Mouse (Mus musculus): ENCODE measurements around the gene Ly6g. TPM values are rescaled to one million over a fixed set of nuclear protein-coding genes. Genes with fewer than 3 reads are reported as not detected.
"Not testable (repeated sequence)": the region's sequence is repeated elsewhere in the genome, so short reads cannot be mapped to it uniquely, and the experiment has no call there.

The Ly6g gene
- polyA plus RNA-seq (2016; fragmentation: Nextera tagmentation; extraction: Ambion mirVana) = not detected in 2 replicates

GRCm38 (mm10) chr15:75154940-75155339, at the start of gene Ly6g:
Gene Ly6g (plus strand): TSS chr15:75155240.
- Histone ChIP-seq H3K4me2 (no peak within 1 kb of the TSS), H3K9me3 (0 out of 2 replicates have a peak, but pooled peaks cover 5% of the 10 kb centered on the region), H3K27me3 (no peaks in the 10 kb centered on the region), H3K4me1 (replicated peaks) (no peaks in the 10 kb centered on the region), H3K9ac (replicated peaks) (no peak within 1 kb of the TSS), H3K27ac (no peak within 1 kb of the TSS), H3K4me3 (replicated peaks) (no peak within 1 kb of the TSS), H3K36me3 (no peaks in the 10 kb centered on the region)
- 90% methylated on average over 1 of the region's 1 CpGs for WGBS
- no peak for ATAC-seq (ENCODE audit: insufficient number of reproducible peaks, insufficient read depth, low FRiP score, low TSS enrichment, low read depth)

- not testable (repeated sequence) for H3K27ac ChIP-seq; H3K4me3 ChIP-seq (replicated peaks); ATAC-seq (ENCODE audit: insufficient number of reproducible peaks, insufficient read depth, low FRiP score, low TSS enrichment, low read depth); H3K27me3 ChIP-seq; H3K4me1 ChIP-seq (replicated peaks); H3K9ac ChIP-seq (replicated peaks); H3K9me3 ChIP-seq; H3K4me2 ChIP-seq; H3K36me3 ChIP-seq
- 76% methylated on average over 2 of the region's 5 CpGs for WGBS
Observed at GRCm38 (mm10) chr15:75110424-75110823, 44.6 kb upstream of the Ly6g start.

- H3K27ac ChIP-seq = not testable (repeated sequence)
- 80% methylated on average over 1 of the region's 1 CpGs for WGBS
Observed at GRCm38 (mm10) chr15:75111861-75112630, 43.0 kb upstream of the Ly6g start, which contains the start of gene Ly6c2. Gene Ly6c2 (minus strand): TSS chr15:75111970.

GRCm38 (mm10) chr15:75116525-75116924, 38.5 kb upstream of the Ly6g start:
- no peak overlapping the region for H3K27ac ChIP-seq
- no peaks in the 10 kb centered on the region for H3K4me1 ChIP-seq (replicated peaks)
- no peak overlapping the region for H3K4me2 ChIP-seq
- no peak overlapping the region for H3K9ac ChIP-seq (replicated peaks)
- ATAC-seq (ENCODE audit: insufficient number of reproducible peaks, insufficient read depth, low FRiP score, low TSS enrichment, low read depth) = no peak
- H3K4me3 ChIP-seq (replicated peaks) = no peak overlapping the region
- no peaks in the 10 kb centered on the region for H3K36me3 ChIP-seq
- H3K27me3 ChIP-seq = no peaks in the 10 kb centered on the region
- 82% methylated on average over 2 of the region's 2 CpGs for WGBS
- no peaks in the 10 kb centered on the region for H3K9me3 ChIP-seq

More at GRCm38 (mm10) chr15:75111861-75112630, 43.0 kb upstream of the Ly6g start, which contains the start of gene Ly6c2:
- not testable (repeated sequence) for H3K27me3 ChIP-seq; H3K4me2 ChIP-seq; ATAC-seq (ENCODE audit: insufficient number of reproducible peaks, insufficient read depth, low FRiP score, low TSS enrichment, low read depth); H3K36me3 ChIP-seq; H3K4me3 ChIP-seq (replicated peaks); H3K9ac ChIP-seq (replicated peaks); H3K4me1 ChIP-seq (replicated peaks); H3K9me3 ChIP-seq

GRCm38 (mm10) chr15:75117481-75117880, 37.6 kb upstream of the Ly6g start:
- 86% methylated on average over 5 of the region's 5 CpGs for WGBS
- H3K9me3 ChIP-seq; H3K27me3 ChIP-seq; H3K27ac ChIP-seq; H3K4me1 ChIP-seq (replicated peaks); H3K9ac ChIP-seq (replicated peaks); H3K4me2 ChIP-seq; ATAC-seq (ENCODE audit: insufficient number of reproducible peaks, insufficient read depth, low FRiP score, low TSS enrichment, low read depth); H3K36me3 ChIP-seq; H3K4me3 ChIP-seq (replicated peaks): not testable (repeated sequence)

GRCm38 (mm10) chr15:75118742-75119141, 36.3 kb upstream of the Ly6g start:
- H3K36me3 ChIP-seq; H3K4me2 ChIP-seq; H3K9me3 ChIP-seq; H3K27me3 ChIP-seq; H3K4me1 ChIP-seq (replicated peaks); H3K4me3 ChIP-seq (replicated peaks); H3K27ac ChIP-seq; ATAC-seq (ENCODE audit: insufficient number of reproducible peaks, insufficient read depth, low FRiP score, low TSS enrichment, low read depth); H3K9ac ChIP-seq (replicated peaks): not testable (repeated sequence)
- WGBS = 22% methylated on average over 5 of the region's 7 CpGs

- Histone ChIP-seq H3K36me3 (no peaks in the 10 kb centered on the region), H3K27me3 (no peaks in the 10 kb centered on the region), H3K9ac (replicated peaks) (no peak overlapping the region), H3K9me3 (no peaks in the 10 kb centered on the region), H3K4me1 (replicated peaks) (no peaks in the 10 kb centered on the region), H3K4me3 (replicated peaks) (no peak overlapping the region), H3K27ac (no peak overlapping the region), H3K4me2 (no peak overlapping the region)
- 17% methylated on average over 2 of the region's 2 CpGs for whole genome bisulfite sequencing
- ATAC-seq (ENCODE audit: insufficient number of reproducible peaks, insufficient read depth, low FRiP score, low TSS enrichment, low read depth) = no peak
Observed at GRCm38 (mm10) chr15:75120066-75120465, 35.0 kb upstream of the Ly6g start.

GRCm38 (mm10) chr15:75132346-75132745, 22.7 kb upstream of the Ly6g start:
- not testable (repeated sequence) for H3K36me3 ChIP-seq; H3K27me3 ChIP-seq; H3K9ac ChIP-seq (replicated peaks); H3K4me3 ChIP-seq (replicated peaks); H3K9me3 ChIP-seq; H3K27ac ChIP-seq; ATAC-seq (ENCODE audit: insufficient number of reproducible peaks, insufficient read depth, low FRiP score, low TSS enrichment, low read depth); H3K4me1 ChIP-seq (replicated peaks); H3K4me2 ChIP-seq
- WGBS = 94% methylated on average over 2 of the region's 2 CpGs

GRCm38 (mm10) chr15:75135090-75135783, 19.8 kb upstream of the Ly6g start:
- not testable (repeated sequence) for ATAC-seq (ENCODE audit: insufficient number of reproducible peaks, insufficient read depth, low FRiP score, low TSS enrichment, low read depth); H3K4me3 ChIP-seq (replicated peaks)

GRCm38 (mm10) chr15:75137739-75138138, 17.3 kb upstream of the Ly6g start:
- H3K9me3 ChIP-seq; H3K9ac ChIP-seq (replicated peaks); H3K36me3 ChIP-seq; H3K4me2 ChIP-seq; ATAC-seq (ENCODE audit: insufficient number of reproducible peaks, insufficient read depth, low FRiP score, low TSS enrichment, low read depth); H3K4me1 ChIP-seq (replicated peaks); H3K27ac ChIP-seq; H3K4me3 ChIP-seq (replicated peaks); H3K27me3 ChIP-seq: not testable (repeated sequence)
- 69% methylated on average over 3 of the region's 3 CpGs for WGBS

More at GRCm38 (mm10) chr15:75135090-75135783, 19.8 kb upstream of the Ly6g start:
- H3K4me2 ChIP-seq; H3K9me3 ChIP-seq; H3K27ac ChIP-seq; H3K36me3 ChIP-seq; H3K4me1 ChIP-seq (replicated peaks); H3K9ac ChIP-seq (replicated peaks); H3K27me3 ChIP-seq: not testable (repeated sequence)
- 82% methylated on average over 2 of the region's 2 CpGs for WGBS

GRCm38 (mm10) chr15:75141812-75142360, 13.2 kb upstream of the Ly6g start:
- H3K27me3 ChIP-seq; H3K4me3 ChIP-seq (replicated peaks); H3K27ac ChIP-seq; H3K36me3 ChIP-seq; H3K4me2 ChIP-seq; H3K9ac ChIP-seq (replicated peaks); H3K9me3 ChIP-seq; H3K4me1 ChIP-seq (replicated peaks); ATAC-seq (ENCODE audit: insufficient number of reproducible peaks, insufficient read depth, low FRiP score, low TSS enrichment, low read depth): not testable (repeated sequence)
- WGBS = 43% methylated on average over 6 of the region's 6 CpGs
